Mouse (Mus musculus) neural tube, embryonic 13.5 days (tissue): ENCODE measurements around the gene Pklr. TPM values are rescaled to one million over a fixed set of nuclear protein-coding genes. Genes with fewer than 3 reads are reported as not detected.

ENCODE experiments used
- ATAC-seq: fragments of 200-750 bp; cut with Nextera tagmentation; 2 replicates; pipeline ENCODE4 v1.8.0; 2017; ENCODE audit warnings: low read depth, mild to moderate bottlenecking, moderate TSS enrichment, moderate library complexity
- H3K27ac ChIP-seq: fragments of 300-500 bp; sonication (generic); replicated peaks from 2 replicates; pipeline ENCODE4 v1.5.1; 2015; ENCODE audit warnings: moderate library complexity, mild to moderate bottlenecking, inconsistent platforms
- H3K27me3 ChIP-seq: fragments of 300-500 bp; sonication (generic); 2 replicates; pipeline ENCODE4 v1.6.1; 2015; ENCODE audit warnings: mild to moderate bottlenecking, inconsistent platforms
- H3K36me3 ChIP-seq: fragments of 300-500 bp; sonication (generic); 2 replicates; pipeline ENCODE4 v1.6.1; 2015; ENCODE audit warnings: mild to moderate bottlenecking, inconsistent platforms
- H3K4me1 ChIP-seq: fragments of 300-500 bp; sonication (generic); replicated peaks from 2 replicates; pipeline ENCODE4 v1.6.1; 2015; ENCODE audit warnings: inconsistent platforms
- H3K4me2 ChIP-seq: fragments of 300-500 bp; sonication (generic); 2 replicates; pipeline ENCODE4 v1.6.1; 2015; ENCODE audit warnings: inconsistent platforms, mild to moderate bottlenecking, moderate library complexity
- H3K4me3 ChIP-seq: fragments of 300-500 bp; sonication (generic); 2 replicates; pipeline ENCODE4 v1.5.1; 2015; ENCODE audit warnings: mild to moderate bottlenecking, inconsistent platforms
- H3K9ac ChIP-seq: fragments of 300-500 bp; sonication (generic); 2 replicates; pipeline ENCODE4 v1.6.1; 2015; ENCODE audit warnings: moderate library complexity, mild to moderate bottlenecking, inconsistent platforms
- H3K9me3 ChIP-seq: fragments of 300-500 bp; sonication (generic); 2 replicates; pipeline ENCODE4 v1.6.1; 2016; ENCODE audit warnings: inconsistent platforms
- WGBS: fragments of 180-500 bp; shearing (Covaris S2); methylation state at CpG from one replicate; pipeline ENCODE4 v1.1.7; 2015; 5-methylcytosine and 5-hydroxymethylcytosine counted together
- polyA plus RNA-seq: library from polyadenylated mRNA; unstranded; fragments of >200 nt; fragmentation: Nextera tagmentation; extraction: Ambion mirVana; gene quantifications from 2 replicates; pipeline ENCODE4 v1.2.1, GENCODE M21; 2015

The Pklr gene
- polyA plus RNA-seq, 1 experiment from 2014 or later, result 0.46 TPM

DNA sequence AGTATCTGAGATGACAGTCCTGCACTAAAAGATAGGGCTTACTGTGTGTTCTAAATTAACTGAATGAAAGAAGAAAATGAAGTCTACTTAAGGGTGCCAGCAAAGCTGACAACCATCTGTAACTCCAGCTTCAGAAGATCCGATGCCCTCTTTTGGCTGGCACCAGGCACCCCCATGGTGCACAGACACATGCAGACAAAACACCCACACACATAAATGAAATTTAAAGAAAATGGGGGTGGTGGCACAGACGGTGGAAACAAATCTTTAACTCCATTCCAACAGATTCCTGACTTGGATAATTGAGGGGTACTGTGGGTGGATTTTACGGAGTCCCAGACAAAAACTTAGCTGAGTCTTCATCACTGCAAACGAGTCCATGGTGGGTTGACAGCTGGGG, 4.1 kb upstream of the Pklr start:
- Histone ChIP-seq H3K9me3 (no peaks in the 10 kb centered on the region), H3K4me3 (peak overlapping the region; percentile 34; the same call in 1 of the 2 replicates), H3K27me3 (no peaks in the 10 kb centered on the region; the same call in 1 of the 2 replicates), H3K36me3 (no peaks in the 10 kb centered on the region), H3K4me1 (peaks cover 8% of the 10 kb centered on the region), H3K9ac (peak overlapping the region; percentile 67; the same call in 1 of the 2 replicates), H3K27ac (no peak overlapping the region), H3K4me2 (peak overlapping the region; percentile 64)
- no peak for ATAC-seq
- WGBS, result 41% methylated on average over 4 of the region's 4 CpGs

DNA sequence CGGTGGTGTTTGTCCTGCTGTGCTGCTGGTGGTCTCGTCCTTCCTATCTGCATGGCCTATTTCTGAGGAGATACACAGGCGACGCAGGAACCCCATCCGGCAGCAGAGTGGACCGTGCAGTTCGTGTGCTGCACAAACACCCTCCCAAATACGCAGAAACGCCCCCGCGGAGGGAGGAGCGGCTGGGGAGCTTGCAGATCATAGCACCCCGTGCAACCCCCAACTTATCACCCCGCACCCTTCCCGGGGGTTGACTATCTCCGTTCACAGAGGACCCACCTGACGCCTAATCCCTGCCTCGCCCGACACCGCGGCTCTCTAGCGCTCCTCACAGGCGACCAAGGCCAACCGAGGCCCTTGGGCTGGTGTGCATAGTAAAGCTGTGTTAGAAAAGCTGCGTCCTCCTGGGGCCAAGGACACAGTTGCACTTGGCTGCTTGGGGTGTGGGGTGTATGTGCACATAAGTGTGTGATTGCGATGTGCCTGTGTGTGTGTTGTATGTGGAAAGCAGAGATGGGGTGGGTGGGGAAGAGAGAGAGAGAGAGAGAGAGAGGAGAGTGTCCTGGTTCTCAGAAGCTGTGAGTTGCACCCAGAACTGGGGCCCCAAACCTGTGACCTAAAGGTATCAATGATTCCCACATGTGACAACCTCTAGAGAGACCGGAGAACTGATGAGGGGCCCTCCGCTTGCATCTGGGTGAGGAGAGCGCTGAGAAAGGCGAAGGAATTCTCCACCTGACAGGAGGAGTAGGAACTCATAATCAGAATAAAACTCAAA, 3.5 kb upstream of the Pklr start:
- 16% methylated on average over 30 of the region's 30 CpGs for WGBS
- ATAC-seq, result peak; percentile 72
- Histone ChIP-seq H3K27me3 (no peaks in the 10 kb centered on the region; the same call in 1 of the 2 replicates), H3K36me3 (no peaks in the 10 kb centered on the region), H3K27ac (no peak overlapping the region), H3K4me2 (peak overlapping the region; percentile 64), H3K4me1 (peaks cover 8% of the 10 kb centered on the region), H3K4me3 (peak overlapping the region; percentile 34), H3K9me3 (no peaks in the 10 kb centered on the region), H3K9ac (peak overlapping the region; percentile 67)

DNA sequence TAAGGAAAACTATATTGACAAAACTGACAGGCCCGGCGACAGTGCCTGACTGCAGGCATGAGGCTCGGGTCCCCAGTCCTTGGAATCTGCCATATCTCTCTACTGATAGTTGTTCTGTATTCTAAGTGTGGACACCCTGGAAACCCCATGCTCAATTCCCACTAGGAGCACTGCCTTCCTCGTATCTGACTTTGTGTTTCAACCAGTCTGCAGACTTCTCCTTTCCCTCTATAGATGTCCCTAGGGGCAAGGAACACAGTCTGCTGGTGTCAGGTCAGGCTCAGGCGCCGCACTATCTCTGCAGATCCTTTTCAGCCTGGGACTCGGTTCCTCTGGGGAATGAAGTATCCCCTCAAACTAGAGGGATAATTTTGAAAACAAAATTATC, 2.9 kb upstream of the Pklr start:
- H3K4me3 ChIP-seq, result no peak overlapping the region
- peaks cover 8% of the 10 kb centered on the region for H3K4me1 ChIP-seq
- H3K9me3 ChIP-seq, result no peaks in the 10 kb centered on the region
- no peak overlapping the region for H3K9ac ChIP-seq
- no peaks in the 10 kb centered on the region; the same call in 1 of the 2 replicates for H3K27me3 ChIP-seq
- no peak overlapping the region for H3K27ac ChIP-seq
- no peak for ATAC-seq
- 85% methylated on average over 7 of the region's 7 CpGs for WGBS
- H3K4me2 ChIP-seq, result no peak overlapping the region
- no peaks in the 10 kb centered on the region for H3K36me3 ChIP-seq

DNA sequence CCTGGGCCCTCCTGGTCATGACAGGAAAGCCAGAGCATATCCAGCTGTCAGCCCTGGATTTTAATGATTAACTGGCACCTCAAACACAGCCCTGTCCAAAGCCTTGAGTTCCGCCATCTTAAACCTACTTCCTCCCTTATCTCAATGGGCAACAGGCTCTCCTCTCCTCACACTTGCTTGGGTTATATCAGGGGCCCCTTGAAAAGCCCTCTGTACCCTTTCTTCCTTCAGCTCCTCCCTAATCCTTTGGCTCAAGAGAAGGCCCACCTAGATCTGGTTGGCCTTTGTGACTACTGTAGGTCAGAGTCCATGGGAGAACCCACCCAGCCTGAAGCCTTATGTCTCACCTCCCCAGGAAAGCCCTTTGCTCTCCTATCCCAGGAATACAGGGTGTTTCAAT, 2.2 kb upstream of the Pklr start:
- Histone ChIP-seq H3K9ac (no peak overlapping the region), H3K4me3 (no peak overlapping the region), H3K9me3 (no peaks in the 10 kb centered on the region), H3K27ac (no peak overlapping the region), H3K4me2 (no peak overlapping the region), H3K27me3 (no peaks in the 10 kb centered on the region; the same call in 1 of the 2 replicates), H3K4me1 (peaks cover 8% of the 10 kb centered on the region), H3K36me3 (no peaks in the 10 kb centered on the region)
- 96% methylated on average over 1 of the region's 1 CpGs for WGBS
- no peak for ATAC-seq

DNA sequence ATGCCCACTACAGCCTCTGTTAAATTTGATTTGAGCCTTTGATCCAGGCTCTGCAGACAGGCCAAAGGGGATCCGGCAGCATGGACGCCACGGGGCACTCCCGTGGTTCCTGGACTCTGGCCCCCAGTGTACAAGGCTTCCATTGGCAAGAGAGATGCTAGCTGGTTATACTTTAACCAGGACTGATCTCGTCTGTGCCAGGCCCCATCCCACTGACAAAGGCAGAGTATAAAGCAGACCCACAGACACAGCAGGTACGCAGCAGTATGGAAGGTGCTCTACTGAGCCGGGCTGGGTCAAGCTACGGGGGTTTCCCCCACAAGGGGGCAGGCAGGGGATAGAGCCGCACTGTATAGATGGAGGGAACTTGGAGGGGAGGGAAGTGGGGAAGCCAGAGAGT, 423 bp downstream of the Pklr start:
- no peak overlapping the region for H3K4me2 ChIP-seq
- 31% methylated on average over 9 of the region's 9 CpGs for WGBS
- H3K27ac ChIP-seq, result no peak overlapping the region
- ATAC-seq, result no peak
- peaks cover 8% of the 10 kb centered on the region for H3K4me1 ChIP-seq
- H3K36me3 ChIP-seq, result no peaks in the 10 kb centered on the region
- no peak overlapping the region for H3K4me3 ChIP-seq
- no peak overlapping the region for H3K9ac ChIP-seq
- no peaks in the 10 kb centered on the region for H3K9me3 ChIP-seq
- H3K27me3 ChIP-seq, result no peaks in the 10 kb centered on the region; the same call in 1 of the 2 replicates

DNA sequence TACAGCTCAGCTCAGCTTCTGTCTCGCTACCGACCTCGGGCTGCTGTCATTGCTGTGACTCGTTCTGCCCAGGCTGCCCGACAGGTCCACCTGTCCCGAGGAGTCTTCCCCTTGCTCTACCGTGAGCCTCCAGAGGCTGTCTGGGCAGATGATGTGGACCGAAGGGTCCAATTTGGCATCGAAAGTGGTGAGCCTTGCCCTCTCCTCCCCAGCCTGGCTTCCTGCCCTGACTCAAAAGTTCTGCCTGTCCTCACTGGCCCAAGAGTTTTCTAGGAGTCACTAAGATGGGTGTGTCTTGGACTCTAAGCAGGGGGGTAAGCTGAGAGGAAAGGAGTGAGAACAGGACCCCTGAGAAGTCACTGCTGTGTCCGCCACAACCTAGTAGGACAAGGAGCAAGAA, 8.9 kb downstream of the Pklr start:
- Histone ChIP-seq H3K27me3 (peaks cover 17% of the 10 kb centered on the region), H3K4me3 (no peak overlapping the region), H3K4me2 (no peak overlapping the region), H3K9me3 (no peaks in the 10 kb centered on the region), H3K36me3 (0 out of 2 replicates have a peak, but pooled peaks cover 7% of the 10 kb centered on the region), H3K9ac (no peak overlapping the region), H3K27ac (no peak overlapping the region), H3K4me1 (peaks cover 11% of the 10 kb centered on the region; the same call in 1 of the 2 replicates)
- ATAC-seq, result no peak
- WGBS, result 83% methylated on average over 10 of the region's 10 CpGs

DNA sequence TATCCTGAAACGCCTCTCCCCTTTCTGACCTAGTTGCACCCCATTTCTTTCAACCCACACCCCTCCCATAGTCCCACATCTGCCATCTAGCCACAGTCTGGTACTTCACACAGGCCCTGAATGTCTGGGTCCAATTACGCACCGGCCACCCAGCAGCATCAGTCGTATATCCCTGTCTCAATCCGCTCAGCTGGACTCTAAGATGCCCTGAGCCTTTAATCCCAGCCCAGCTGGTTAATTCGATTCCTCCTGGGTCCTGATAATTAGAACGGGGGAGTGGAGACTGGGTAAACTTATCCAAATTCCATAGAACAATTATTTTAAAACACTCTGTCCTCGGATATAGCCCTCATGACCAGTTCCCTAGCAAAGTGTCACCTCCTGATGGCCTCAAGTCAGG, 9.6 kb downstream of the Pklr start:
- Histone ChIP-seq H3K27ac (no peak overlapping the region), H3K4me2 (no peak overlapping the region), H3K36me3 (peaks cover 14% of the 10 kb centered on the region; the same call in 1 of the 2 replicates), H3K4me1 (peaks cover 11% of the 10 kb centered on the region; the same call in 1 of the 2 replicates), H3K4me3 (no peak overlapping the region), H3K9me3 (no peaks in the 10 kb centered on the region), H3K9ac (no peak overlapping the region), H3K27me3 (peaks cover 24% of the 10 kb centered on the region)
- 57% methylated on average over 8 of the region's 8 CpGs for WGBS
- ATAC-seq, result no peak

DNA sequence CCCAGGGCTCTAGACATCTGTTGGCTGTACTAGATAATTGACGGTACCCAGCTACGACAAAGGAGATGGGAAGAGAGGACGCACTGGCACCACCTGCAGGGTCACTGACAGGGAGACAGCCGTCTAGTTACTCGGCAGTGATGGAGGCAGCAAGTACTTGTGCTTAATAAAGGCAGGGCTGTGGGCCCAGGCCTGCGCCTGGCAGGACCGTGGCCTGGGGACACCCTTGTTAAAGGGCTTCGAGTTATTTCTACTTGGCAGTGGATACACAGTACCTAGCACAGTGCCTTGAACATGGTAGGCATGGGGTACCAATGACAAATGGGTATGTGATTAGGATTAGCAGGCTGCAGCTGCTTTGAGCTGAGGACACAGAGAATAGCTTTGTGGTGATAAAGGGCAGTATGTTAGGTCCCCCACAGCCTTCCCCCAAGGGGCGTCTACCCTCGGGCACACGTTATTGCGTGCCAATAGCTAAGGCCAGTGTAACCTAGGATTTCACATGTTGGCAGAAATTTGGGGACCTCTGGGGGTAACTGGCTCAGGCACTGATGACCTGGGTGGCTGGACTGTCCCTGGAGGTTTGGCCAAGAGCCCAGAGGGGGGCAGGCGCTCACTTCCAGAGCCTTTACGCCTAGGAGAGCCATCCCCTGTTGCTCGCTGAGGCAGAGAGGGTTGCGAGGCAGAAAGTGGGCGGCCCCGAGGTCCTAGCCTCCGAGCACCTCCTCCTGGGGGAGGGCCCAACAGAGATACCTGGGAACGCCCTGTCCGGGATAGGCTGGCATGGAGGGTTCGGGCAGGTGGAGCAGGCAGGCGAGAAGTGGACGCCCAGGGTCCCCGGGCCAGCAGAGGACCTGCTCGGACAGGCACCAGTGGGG, 11.4 kb downstream of the Pklr start:
- H3K27me3 ChIP-seq, result peaks cover 24% of the 10 kb centered on the region
- no peak overlapping the region for H3K9ac ChIP-seq
- H3K36me3 ChIP-seq, result peaks cover 26% of the 10 kb centered on the region; the same call in 1 of the 2 replicates
- peaks cover 11% of the 10 kb centered on the region; the same call in 1 of the 2 replicates for H3K4me1 ChIP-seq
- H3K4me3 ChIP-seq, result no peak overlapping the region
- H3K9me3 ChIP-seq, result no peaks in the 10 kb centered on the region
- H3K4me2 ChIP-seq, result peak overlapping the region; percentile 34; the same call in 1 of the 2 replicates
- WGBS, result 18% methylated on average over 26 of the region's 26 CpGs
- ATAC-seq, result 0 out of 2 replicates have a peak, but pooled peaks have one; percentile 30
- H3K27ac ChIP-seq, result no peak overlapping the region

DNA sequence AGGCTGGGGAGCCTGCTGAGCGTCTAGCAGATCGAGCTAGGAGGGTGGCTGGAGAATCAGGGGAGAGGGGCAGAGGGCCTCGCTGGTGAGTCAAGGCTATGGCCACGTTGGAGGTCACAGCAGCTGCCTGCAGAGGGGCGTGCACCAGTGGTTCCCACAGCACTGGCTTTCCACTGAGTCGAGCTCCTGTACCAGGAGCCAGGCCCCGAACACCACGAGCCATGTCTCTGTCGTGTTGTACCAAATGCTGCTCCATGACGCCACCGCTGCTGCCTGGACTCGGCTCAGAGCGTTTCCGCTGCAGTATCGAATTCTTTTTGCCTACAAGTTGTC, 12.0 kb downstream of the Pklr start:
- H3K4me1 ChIP-seq, result peaks cover 11% of the 10 kb centered on the region; the same call in 1 of the 2 replicates
- 18% methylated on average over 15 of the region's 15 CpGs for WGBS
- peak overlapping the region; percentile 34; the same call in 1 of the 2 replicates for H3K4me2 ChIP-seq
- peaks cover 24% of the 10 kb centered on the region for H3K27me3 ChIP-seq
- H3K9me3 ChIP-seq, result no peaks in the 10 kb centered on the region
- H3K36me3 ChIP-seq, result peaks cover 30% of the 10 kb centered on the region; the same call in 1 of the 2 replicates
- ATAC-seq, result no peak
- H3K27ac ChIP-seq, result no peak overlapping the region
- no peak overlapping the region for H3K4me3 ChIP-seq
- no peak overlapping the region for H3K9ac ChIP-seq

DNA sequence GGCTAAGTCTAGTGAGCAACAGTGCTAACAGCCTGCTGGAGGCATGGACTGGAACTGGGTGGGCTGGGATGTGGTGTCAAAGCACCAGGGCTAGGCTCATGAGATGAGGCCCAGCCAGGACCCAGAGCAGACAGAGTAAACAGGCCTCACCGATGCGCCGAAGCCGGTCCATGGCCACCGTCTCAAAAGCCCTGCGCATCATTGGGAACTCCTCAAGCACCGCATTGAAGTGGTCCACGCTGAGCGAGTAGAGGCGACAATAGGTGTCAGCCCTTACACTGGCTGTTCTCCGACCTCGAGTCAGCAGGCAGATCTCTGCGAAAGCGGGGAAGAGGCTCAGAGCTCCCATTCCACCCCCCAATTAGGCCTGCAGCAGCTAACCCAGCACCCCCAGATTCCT, 12.6 kb downstream of the Pklr start:
- ATAC-seq, result no peak
- H3K9ac ChIP-seq, result no peak overlapping the region
- H3K4me2 ChIP-seq, result no peak overlapping the region
- H3K27me3 ChIP-seq, result peaks cover 24% of the 10 kb centered on the region
- H3K4me3 ChIP-seq, result no peak overlapping the region
- H3K36me3 ChIP-seq, result peaks cover 30% of the 10 kb centered on the region; the same call in 1 of the 2 replicates
- no peaks in the 10 kb centered on the region for H3K9me3 ChIP-seq
- 70% methylated on average over 14 of the region's 14 CpGs for WGBS
- peaks cover 11% of the 10 kb centered on the region; the same call in 1 of the 2 replicates for H3K4me1 ChIP-seq
- no peak overlapping the region for H3K27ac ChIP-seq

DNA sequence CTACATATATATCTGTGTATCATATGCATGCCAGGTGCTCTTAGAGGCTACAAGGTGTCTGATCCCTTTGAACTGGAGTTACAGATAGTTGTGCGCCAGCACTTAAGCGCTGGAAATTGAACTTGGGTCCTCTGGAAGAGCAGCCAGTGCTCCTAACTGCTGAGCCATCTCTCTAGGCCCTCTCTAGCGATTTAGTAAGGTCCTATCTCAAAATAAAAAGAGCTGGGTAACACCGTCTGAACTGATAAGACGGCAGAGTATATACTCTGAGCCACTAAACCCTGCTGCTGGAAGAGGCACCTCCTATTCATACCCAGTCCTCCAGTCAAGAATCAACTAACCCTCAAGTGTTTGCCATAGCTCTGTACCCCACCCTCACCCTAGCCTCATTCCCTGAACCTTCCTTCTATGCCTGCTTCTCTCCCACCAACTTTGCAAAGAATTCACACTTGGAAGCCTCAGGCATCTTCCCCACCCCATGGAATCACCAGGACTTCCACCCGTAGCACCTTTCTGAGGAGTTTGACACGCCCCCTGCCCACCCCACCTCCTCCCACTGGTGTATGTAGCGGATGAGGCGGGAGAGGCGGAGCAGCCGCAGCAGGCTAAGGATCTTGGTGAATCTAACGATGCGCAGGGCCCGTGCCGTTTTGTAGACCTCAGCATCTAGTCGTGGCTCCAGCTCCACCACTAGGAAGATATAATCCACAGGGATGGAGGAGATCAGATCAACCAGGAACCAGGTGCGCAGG, 16.3 kb downstream of the Pklr start:
- H3K9me3 ChIP-seq, result no peaks in the 10 kb centered on the region
- H3K4me2 ChIP-seq, result no peak overlapping the region
- 60% methylated on average over 17 of the region's 17 CpGs for WGBS
- H3K4me1 ChIP-seq, result peaks cover 4% of the 10 kb centered on the region; the same call in 1 of the 2 replicates
- H3K27ac ChIP-seq, result no peak overlapping the region
- H3K9ac ChIP-seq, result no peak overlapping the region
- no peak overlapping the region for H3K4me3 ChIP-seq
- H3K27me3 ChIP-seq, result peaks cover 24% of the 10 kb centered on the region
- no peak for ATAC-seq
- H3K36me3 ChIP-seq, result peaks cover 30% of the 10 kb centered on the region; the same call in 1 of the 2 replicates
